Mouse (Mus musculus): Measurements from ENCODE around the gene Rpn1.

The Rpn1 gene

DNA sequence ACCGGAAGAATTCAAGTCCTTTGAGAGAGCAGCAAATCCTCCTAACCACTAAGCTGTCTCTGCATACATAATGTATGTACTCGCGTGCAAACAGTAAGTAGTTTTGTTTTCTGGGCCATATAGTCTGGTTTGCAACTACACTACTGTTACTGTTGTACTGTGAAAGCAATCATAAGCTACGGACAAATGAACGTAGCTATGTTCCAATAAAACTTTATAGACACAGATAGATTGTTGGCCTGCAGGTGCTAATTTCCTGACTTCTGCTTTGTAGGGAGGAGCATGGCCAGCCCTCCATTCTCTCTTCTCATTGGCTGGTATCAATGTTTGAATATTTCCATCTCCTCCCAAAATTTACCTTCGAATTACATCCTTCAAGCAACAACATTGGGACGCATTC lies 1.2 kb upstream of the Rpn1 start:
- no peaks in the 10 kb centered on the region; the same call in 1 of the 2 replicates for H3K36me3 ChIP-seq (ENCODE audit: control insufficient read depth, insufficient read depth, low read length, poor library complexity, severe bottlenecking)
- no peaks in the 10 kb centered on the region for H3K27me3 ChIP-seq (ENCODE audit: control insufficient read depth, insufficient read depth, low read length, poor library complexity, severe bottlenecking)
- no peak for DNase-seq (ENCODE audit: low read depth, low spot score)

DNA sequence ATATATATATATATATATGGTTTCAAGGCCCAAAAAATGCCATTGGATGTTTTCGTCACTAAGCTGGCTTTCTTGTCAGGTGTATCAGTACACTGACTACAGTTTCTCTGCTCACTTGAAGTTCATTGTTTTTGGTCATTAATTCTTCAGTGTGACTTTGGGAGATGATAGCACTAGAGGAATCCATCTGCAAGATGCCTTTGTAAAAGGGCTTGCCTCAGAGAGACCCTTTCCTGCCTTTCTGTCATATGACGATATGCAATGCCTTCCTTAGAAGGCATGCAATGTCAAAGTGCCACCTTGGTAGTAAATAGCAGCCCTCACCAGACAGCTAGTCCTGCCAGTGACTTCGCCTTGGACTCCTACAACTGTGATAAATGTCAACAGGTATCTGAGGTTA lies 610 bp upstream of the Rpn1 start:
- Histone ChIP-seq H3K27me3 (ENCODE audit: control insufficient read depth, insufficient read depth, low read length, poor library complexity, severe bottlenecking) (no peaks in the 10 kb centered on the region), H3K36me3 (ENCODE audit: control insufficient read depth, insufficient read depth, low read length, poor library complexity, severe bottlenecking) (no peaks in the 10 kb centered on the region; the same call in 1 of the 2 replicates)
- DNase-seq (ENCODE audit: low read depth, low spot score), result no peak

DNA sequence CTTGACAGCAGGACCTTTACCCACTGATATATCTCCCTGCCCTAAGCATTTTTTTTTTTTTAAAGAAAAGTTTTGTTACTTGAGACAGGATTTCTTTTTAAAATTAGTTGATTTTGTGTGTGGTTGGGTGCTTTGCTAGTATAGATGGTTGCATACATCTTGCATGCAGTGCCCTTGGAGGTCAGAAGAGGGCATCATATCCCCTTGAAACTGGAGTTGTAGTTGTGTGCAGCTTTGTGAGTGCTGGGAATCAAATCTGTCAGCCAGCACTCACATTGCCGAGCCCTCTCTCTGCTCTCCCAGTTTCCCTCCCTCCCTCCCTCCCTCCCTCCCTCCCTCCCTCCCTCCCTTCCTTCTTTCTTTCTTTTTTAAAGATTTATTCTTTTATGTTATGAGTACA lies 4.7 kb downstream of the Rpn1 start:
- DNase-seq (ENCODE audit: low read depth, low spot score), result no peak
- H3K27me3 ChIP-seq (ENCODE audit: control insufficient read depth, insufficient read depth, low read length, poor library complexity, severe bottlenecking), result no peaks in the 10 kb centered on the region
- peaks cover 9% of the 10 kb centered on the region for H3K36me3 ChIP-seq (ENCODE audit: control insufficient read depth, insufficient read depth, low read length, poor library complexity, severe bottlenecking)

GRCm38 (mm10) chr6:88095377-88095776 lies 11.1 kb downstream of the Rpn1 start:
- no peak for DNase-seq (ENCODE audit: low read depth, low spot score)

DNA sequence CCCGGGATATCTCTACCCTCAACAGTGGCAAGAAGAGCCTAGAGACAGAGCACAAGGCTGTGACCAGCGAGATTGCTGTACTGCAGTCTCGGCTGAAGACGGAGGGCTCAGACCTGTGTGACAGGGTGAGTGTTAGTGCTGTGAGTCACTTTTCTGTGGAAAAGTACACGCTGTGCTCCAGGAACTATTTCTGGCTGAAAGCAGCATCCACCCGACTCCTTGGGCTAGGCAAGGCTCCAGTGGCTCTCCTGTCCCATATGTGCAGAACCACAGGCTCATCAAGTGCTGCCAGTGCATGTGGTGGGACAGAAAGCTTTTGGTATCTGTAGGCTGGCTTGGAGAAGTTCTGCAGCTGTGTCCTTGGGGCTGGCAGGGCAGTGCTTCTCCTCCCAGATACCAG lies 17.8 kb downstream of the Rpn1 start:
- no peaks in the 10 kb centered on the region for H3K27me3 ChIP-seq (ENCODE audit: control insufficient read depth, insufficient read depth, low read length, poor library complexity, severe bottlenecking)
- H3K36me3 ChIP-seq (ENCODE audit: control insufficient read depth, insufficient read depth, low read length, poor library complexity, severe bottlenecking), result peaks cover 25% of the 10 kb centered on the region
- no peak for DNase-seq (ENCODE audit: low read depth, low spot score)

More at GRCm38 (mm10) chr6:88095377-88095776, 11.1 kb downstream of the Rpn1 start:
- Histone ChIP-seq H3K36me3 (ENCODE audit: control insufficient read depth, insufficient read depth, low read length, poor library complexity, severe bottlenecking) (peaks cover 19% of the 10 kb centered on the region), H3K27me3 (ENCODE audit: control insufficient read depth, insufficient read depth, low read length, poor library complexity, severe bottlenecking) (no peaks in the 10 kb centered on the region)

DNA sequence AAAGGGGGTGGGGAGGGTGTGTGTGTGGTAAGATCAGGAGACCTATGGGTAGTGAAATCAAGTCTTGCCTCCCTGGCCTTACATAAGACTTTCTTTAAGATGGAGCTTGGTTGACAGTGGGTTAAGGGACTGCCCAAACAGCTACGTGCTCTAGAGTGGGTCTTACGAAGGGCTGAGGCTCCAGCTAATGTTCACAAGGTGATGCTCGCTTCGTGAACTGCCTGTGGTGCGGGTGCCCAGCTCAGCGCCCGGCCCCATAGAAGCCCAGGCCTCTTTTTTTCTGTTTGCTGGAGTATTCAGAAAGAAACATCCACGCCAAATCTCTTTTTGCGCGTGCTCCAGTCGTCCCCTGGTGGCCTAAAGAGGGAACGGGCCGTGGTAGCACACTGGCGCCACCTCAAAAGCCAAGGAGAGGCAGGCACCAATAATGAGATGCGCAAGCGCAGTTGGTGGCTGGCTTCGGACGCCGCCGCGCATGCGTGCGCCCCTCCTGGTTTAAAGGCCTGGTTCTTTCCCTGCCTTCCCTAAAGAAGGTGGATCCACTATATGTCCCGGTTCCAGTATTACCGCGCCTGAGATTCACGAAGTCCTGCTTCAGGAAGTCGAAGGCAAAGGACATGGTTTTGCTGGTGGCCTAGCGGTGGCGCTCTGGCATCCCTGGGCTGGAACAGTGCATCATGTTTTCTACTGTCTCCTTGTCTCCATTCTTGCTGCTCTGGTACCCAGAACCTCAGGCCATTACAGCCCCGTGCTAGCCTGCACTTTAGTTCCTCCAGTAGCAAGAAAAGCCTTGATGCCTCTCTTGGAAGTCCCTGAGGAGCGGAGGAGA lies 21.7 kb downstream of the Rpn1 start:
- H3K36me3 ChIP-seq (ENCODE audit: control insufficient read depth, insufficient read depth, low read length, poor library complexity, severe bottlenecking), result peaks cover 16% of the 10 kb centered on the region
- peak; percentile 92 for DNase-seq (ENCODE audit: low read depth, low spot score)
- H3K27me3 ChIP-seq (ENCODE audit: control insufficient read depth, insufficient read depth, low read length, poor library complexity, severe bottlenecking), result no peaks in the 10 kb centered on the region

DNA sequence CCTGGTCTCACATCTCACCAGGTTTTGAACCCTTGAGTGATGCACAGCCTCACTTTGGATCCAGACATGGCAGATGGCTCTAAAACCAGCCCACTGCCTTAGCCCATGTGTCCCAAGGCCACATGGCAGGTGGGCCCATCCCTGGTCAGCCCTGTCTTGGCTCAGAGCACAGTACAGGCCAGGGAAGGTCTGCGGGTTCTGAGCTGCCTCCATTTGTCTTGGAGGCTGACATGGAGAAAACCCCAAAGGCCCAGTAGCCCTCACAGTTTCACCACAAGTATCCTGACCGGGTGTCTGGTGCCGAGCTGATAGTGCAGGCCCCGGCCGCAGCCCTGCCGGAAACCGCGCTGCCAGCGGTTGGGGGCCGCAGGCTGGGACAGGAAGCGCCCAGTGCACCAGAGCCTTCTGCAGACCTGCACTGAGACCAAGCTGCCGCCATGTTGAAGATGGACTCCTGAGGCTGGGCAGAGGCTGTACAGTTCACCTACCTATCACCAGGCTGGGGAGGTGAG lies 22.4 kb downstream of the Rpn1 start:
- no peak for DNase-seq (ENCODE audit: low read depth, low spot score)
- Histone ChIP-seq H3K36me3 (ENCODE audit: control insufficient read depth, insufficient read depth, low read length, poor library complexity, severe bottlenecking) (peaks cover 14% of the 10 kb centered on the region), H3K27me3 (ENCODE audit: control insufficient read depth, insufficient read depth, low read length, poor library complexity, severe bottlenecking) (no peaks in the 10 kb centered on the region)

DNA sequence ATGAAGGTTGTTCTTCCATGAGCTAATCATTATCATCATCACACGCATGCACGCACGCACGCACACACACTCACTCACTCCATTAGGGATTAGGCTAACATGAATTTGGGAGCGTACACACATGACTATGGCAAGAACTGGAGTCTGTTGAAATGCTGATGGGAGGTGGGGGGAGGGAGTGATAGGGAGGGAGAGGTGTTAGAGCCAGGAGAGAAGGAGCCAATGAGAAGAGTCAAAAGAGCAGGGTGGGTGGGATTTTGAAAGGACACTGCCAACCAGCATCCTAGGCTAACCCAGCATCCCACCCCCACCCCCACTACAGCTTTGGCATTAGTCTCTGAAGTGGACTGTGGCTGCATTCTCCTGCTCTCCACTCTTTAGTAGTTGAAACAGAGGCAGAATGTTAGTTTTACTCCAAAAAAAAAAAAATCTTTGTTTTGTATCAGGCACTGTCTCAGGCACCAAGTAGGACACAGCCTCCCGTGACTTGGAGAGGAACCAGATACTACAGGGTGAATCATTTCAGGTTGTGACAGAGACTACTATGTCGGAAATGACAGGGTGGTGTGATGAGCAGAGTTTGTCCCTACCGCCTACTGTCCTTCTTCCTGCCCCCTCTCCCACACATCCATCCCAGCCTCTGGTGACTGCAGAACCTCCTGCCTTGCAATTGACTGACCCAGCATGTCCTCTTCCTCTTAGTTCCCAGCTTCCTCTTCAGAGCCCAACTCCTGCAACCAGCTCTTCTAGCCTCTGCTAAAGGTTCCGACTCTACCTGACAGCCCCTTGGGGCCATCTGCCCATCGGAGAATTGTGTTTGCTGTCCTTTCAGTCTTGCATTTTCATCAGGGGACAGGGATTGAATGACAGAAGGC lies 23.6 kb downstream of the Rpn1 start:
- no peaks in the 10 kb centered on the region for H3K27me3 ChIP-seq (ENCODE audit: control insufficient read depth, insufficient read depth, low read length, poor library complexity, severe bottlenecking)
- peaks cover 9% of the 10 kb centered on the region for H3K36me3 ChIP-seq (ENCODE audit: control insufficient read depth, insufficient read depth, low read length, poor library complexity, severe bottlenecking)
- DNase-seq (ENCODE audit: low read depth, low spot score), result no peak

DNA sequence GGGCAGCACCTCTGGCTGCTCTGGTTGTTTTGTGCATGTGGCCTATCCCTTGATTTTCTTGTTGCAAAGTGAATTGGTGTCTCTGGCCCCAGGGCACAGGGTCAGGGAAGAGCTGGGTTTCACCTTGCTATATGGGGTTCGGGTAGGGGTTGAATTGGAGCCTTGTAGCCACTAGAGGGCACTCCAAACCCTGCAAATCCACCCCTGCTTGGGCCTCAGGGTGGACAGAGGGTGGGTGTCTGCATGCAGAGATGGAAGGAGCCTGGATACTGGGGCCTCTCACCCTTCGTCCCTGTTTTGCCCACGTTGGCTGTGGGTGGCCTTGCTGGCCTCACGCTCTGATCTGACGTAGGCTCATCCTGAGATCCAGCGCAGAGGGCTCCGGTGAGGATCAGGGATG lies 28.9 kb downstream of the Rpn1 start:
- H3K36me3 ChIP-seq (ENCODE audit: control insufficient read depth, insufficient read depth, low read length, poor library complexity, severe bottlenecking), result no peaks in the 10 kb centered on the region
- DNase-seq (ENCODE audit: low read depth, low spot score), result peak; percentile 73
- no peaks in the 10 kb centered on the region for H3K27me3 ChIP-seq (ENCODE audit: control insufficient read depth, insufficient read depth, low read length, poor library complexity, severe bottlenecking)

GRCm38 (mm10) chr6:88114414-88114813 lies 30.1 kb downstream of the Rpn1 start:
- no peak for DNase-seq (ENCODE audit: low read depth, low spot score)
- Histone ChIP-seq H3K36me3 (ENCODE audit: control insufficient read depth, insufficient read depth, low read length, poor library complexity, severe bottlenecking) (no peaks in the 10 kb centered on the region), H3K27me3 (ENCODE audit: control insufficient read depth, insufficient read depth, low read length, poor library complexity, severe bottlenecking) (no peaks in the 10 kb centered on the region)

- Histone ChIP-seq H3K36me3 (ENCODE audit: control insufficient read depth, insufficient read depth, low read length, poor library complexity, severe bottlenecking) (no peaks in the 10 kb centered on the region), H3K27me3 (ENCODE audit: control insufficient read depth, insufficient read depth, low read length, poor library complexity, severe bottlenecking) (no peaks in the 10 kb centered on the region)
- no peak for DNase-seq (ENCODE audit: low read depth, low spot score)
Measured at GRCm38 (mm10) chr6:88116347-88117183, 32.3 kb downstream of the Rpn1 start.

DNA sequence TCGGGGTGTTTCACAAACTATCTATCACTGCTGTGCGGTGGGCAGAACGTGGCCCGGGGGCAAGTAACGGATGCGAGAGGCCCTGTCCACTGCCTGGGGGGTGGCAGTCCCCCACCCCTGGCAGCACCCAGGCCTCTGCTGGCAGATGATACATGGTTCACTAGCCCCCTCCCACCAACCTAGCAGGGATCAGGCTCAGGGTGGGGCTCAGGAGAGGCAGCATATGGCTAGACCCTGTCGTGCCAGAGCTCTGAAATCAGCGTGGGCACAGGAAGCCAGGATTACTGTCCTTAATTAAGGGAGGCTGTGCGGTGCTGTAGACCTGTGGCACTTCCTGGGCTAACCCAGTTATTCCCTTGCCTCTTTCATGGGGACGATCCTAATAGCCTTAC lies 32.9 kb downstream of the Rpn1 start:
- Histone ChIP-seq H3K27me3 (ENCODE audit: control insufficient read depth, insufficient read depth, low read length, poor library complexity, severe bottlenecking) (no peaks in the 10 kb centered on the region), H3K36me3 (ENCODE audit: control insufficient read depth, insufficient read depth, low read length, poor library complexity, severe bottlenecking) (no peaks in the 10 kb centered on the region)
- DNase-seq (ENCODE audit: low read depth, low spot score), result no peak

DNA sequence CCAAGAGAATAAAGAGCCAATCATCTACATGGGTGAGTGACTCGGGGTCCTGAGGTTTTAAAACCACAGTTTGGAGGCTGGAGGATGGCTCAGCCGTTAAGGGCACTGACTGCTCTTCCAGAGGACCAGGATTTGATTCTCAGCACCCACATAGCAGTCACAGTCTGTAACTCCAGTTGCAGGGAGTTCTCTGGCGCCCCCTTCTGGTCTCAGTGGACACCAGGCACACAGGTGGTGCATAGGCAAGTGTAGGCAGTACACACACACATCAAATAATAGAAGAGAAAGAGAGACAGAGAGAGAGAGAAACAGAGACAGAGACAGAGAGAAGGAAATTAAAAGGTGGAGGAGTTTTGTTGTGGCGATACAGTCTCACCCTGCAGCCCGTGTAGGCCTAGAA lies 35.0 kb downstream of the Rpn1 start:
- H3K36me3 ChIP-seq (ENCODE audit: control insufficient read depth, insufficient read depth, low read length, poor library complexity, severe bottlenecking), result no peaks in the 10 kb centered on the region
- DNase-seq (ENCODE audit: low read depth, low spot score), result no peak
- H3K27me3 ChIP-seq (ENCODE audit: control insufficient read depth, insufficient read depth, low read length, poor library complexity, severe bottlenecking), result no peaks in the 10 kb centered on the region

DNA sequence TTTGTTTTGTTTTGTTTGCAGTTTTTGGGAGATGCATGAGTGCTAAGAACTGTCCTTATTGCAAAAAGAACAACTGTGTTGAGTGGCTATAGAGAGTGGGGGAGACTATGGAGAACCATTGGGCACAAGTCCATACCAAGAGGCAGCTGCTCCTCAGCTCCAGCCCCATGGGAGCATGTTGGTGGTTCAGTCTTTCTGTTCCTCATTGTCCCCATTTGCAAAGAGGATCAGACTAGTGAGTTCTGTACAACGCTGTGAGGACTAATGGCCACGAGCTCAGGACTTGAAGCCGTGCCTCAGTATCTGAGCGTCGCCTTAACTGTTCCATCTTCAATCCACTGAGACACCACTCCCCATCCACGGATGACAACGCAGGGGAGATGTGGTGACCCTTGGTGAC lies 36.5 kb downstream of the Rpn1 start:
- H3K36me3 ChIP-seq (ENCODE audit: control insufficient read depth, insufficient read depth, low read length, poor library complexity, severe bottlenecking), result no peaks in the 10 kb centered on the region
- no peaks in the 10 kb centered on the region for H3K27me3 ChIP-seq (ENCODE audit: control insufficient read depth, insufficient read depth, low read length, poor library complexity, severe bottlenecking)
- DNase-seq (ENCODE audit: low read depth, low spot score), result no peak

Measured in splenic B cell, adult 2 months (primary cell).